Mouse (Mus musculus): ENCODE data around the gene Nsfl1c.

Nsfl1c gene

DNA sequence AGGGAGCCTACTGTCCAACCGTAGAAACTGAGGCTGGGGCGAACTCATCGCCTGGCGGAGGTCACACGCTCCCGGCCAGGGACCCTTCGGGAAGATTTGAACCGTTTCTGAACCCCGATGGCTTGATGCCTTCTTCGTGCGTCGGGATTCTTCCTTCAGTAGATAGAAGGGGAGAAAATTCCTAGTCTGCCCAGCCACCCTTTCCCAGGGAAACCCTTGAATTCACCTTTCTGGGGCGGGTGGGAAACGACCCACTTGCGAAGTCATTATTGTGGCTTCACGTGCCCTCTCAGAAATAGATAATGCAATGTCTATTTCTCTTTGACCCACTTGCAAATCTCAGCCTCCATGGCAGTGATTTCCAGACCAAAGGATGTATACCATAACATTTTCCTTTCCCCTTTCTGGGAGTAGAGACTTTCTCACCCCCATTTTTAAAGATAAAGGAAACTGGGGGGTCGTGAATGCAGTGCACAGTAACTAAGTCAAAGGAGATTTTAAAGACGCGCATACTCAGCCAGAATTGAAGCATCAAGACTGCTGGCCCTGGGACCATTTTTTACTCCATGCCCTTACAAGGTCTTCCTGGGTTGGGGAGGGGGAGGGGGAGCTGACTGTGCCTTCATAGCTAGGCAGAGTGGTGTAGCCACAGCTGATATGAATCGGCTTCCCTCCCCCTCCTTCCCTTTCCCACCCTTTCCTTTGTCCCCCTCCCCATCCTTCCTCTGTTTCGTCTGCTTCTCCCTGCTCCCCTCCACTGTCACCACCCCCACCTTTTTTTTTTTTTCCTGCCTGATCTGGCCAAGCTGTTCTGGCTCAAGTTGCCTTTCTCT is 49.3 kb downstream of the Nsfl1c start:
- peak; percentile 12 to 29 for DNase-seq (ENCODE audit: low spot score in 2 of 2)

DNA sequence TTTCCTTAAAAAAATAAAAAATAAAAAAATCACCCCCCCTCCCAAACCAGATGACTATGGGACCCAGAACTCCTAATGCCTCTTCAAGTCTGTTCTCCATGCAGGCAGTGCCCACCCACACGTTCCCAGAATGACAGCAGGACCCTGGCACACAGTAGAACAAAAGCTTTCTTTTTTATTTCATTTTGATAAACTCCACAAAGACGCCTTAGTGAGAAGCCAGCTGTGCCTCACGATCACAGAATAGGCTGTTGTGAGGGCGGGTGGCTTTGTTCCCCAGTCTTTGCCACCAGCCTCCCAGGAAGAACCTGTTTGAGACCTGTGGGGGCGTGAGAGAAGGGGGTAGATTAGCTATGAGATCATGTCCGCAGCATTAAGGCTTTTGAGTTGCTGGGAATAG is 50.7 kb downstream of the Nsfl1c start:
- no peak for DNase-seq (ENCODE audit: low spot score in 2 of 2)

DNA sequence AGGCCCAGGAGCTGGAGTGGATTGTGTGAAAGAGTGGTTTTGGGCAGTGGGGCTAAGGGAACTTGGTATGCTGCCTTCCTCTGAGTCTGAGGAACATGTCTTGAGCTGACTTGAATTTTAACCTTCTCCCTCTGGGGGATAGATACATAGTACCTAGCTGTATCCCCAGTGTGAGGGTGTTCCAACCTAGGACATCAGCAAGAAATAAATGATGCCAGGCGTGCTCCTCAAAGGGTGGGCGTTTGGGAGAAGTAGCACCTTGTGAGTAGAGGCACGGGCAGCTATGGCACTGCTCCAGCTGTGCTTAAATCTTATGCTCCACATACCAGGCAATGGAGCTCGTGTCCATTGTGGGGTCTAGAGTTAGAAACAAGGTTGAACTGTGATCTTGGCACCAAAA is 52.6 kb downstream of the Nsfl1c start:
- DNase-seq (ENCODE audit: low spot score in 2 of 2): no peak

GRCm38 (mm10) chr2:151549615-151550121 is 55.7 kb downstream of the Nsfl1c start:
- DNase-seq (ENCODE audit: low spot score in 2 of 2): no peak
